Mouse (Mus musculus) kidney, adult 2 months (tissue): ENCODE results near the gene Smc4.

Experiments
- CTCF ChIP-seq: fragments of 200-500 bp; conservative IDR thresholded peaks from 2 replicates; pipeline ENCODE4 v1.5.1; 2011; ENCODE audit warnings: low read depth, mild to moderate bottlenecking, control low read depth, low read length, moderate library complexity, mixed read lengths; ENCODE audit not compliant: insufficient read depth, insufficient read length
- POLR2A ChIP-seq: fragments of 200-500 bp; IDR thresholded peaks from one replicate; pipeline ENCODE4 v1.6.1; 2011; ENCODE audit warnings: low read depth, low read length, control low read depth

- TF ChIP-seq CTCF = no peak
- TF ChIP-seq POLR2A = no peak
These were observed 15.7 kb downstream of the Smc4 start for GRCm38 (mm10) chr3:69020285-69020684.
